Mouse (Mus musculus) olfactory bulb, adult 2 months (tissue): ENCODE measurements around the gene Gm15107. TPM values are rescaled to one million over a fixed set of nuclear protein-coding genes. Genes with fewer than 3 reads are reported as not detected.
"Not testable (repeated sequence)": the region's sequence is repeated elsewhere in the genome, so short reads cannot be mapped to it uniquely, and the experiment has no call there.

Source experiments
- H3K27ac ChIP-seq: fragments of 200-500 bp; 2 replicates; pipeline ENCODE4 v1.5.1; 2012; ENCODE audit warnings: low read depth, low read length; ENCODE audit not compliant: insufficient read depth
- H3K4me1 ChIP-seq: fragments of 200-500 bp; 2 replicates; pipeline ENCODE4 v1.6.1; 2012; ENCODE audit warnings: low read length; ENCODE audit not compliant: control insufficient read depth, insufficient read depth
- H3K4me3 ChIP-seq: fragments of 200-500 bp; 2 replicates; pipeline ENCODE4 v1.5.1; 2012; ENCODE audit warnings: mild to moderate bottlenecking, low read depth, low read length, moderate library complexity; ENCODE audit not compliant: insufficient read depth
- WGBS: fragments of 180-500 bp; shearing (Covaris S2); methylation state at CpG from one replicate; pipeline ENCODE4 v1.1.7; 2018; 5-methylcytosine and 5-hydroxymethylcytosine counted together
- polyA plus RNA-seq: library from polyadenylated mRNA; stranded (reverse); fragments of >200 nt; gene quantifications from 2 replicates; pipeline ENCODE4 v1.2.4, GENCODE M21; 2012; ENCODE audit warnings: low replicate concordance; ENCODE audit not compliant: missing spikeins, insufficient read depth, insufficient read length

Gm15107 gene
- not detected in 2 replicates for polyA plus RNA-seq

DNA sequence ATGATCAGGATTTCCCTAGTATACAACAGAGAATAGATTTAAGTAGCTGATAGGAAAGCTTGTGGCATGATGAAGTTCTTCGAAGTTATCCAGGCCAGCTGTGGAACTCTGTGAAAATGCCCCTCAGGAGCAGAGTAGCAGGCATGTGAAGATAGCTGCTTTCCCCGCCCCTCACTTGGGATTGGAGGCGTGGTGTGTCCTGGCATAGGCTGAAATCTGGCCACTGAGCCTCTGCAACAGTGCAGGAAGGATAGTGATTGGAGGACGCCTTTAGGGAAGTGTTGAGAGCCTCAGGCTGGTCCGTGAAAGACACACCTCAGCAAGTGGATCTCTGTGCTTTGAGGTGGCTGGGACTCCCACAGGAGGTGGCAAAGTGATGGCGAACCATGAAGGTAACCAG lies at the start of gene Gm15107:
Gene Gm15107, plus strand, starts transcription at position 301 of the 400 bp plus-strand sequence.
- not testable (repeated sequence) for H3K4me3 ChIP-seq, H3K4me1 ChIP-seq, H3K27ac ChIP-seq
- WGBS, result 100% methylated on average over 1 of the region's 6 CpGs

Other genes starting within 250 kb of the Gm15107 start
- gene Gm15080, start 187.7 kb upstream of the Gm15107 start, polyA plus RNA-seq, result not detected in 2 replicates